Mouse (Mus musculus): ENCODE results near the gene Igfbp5. TPM values are rescaled to one million over a fixed set of nuclear protein-coding genes. Genes with fewer than 3 reads are reported as not detected.

Gene Igfbp5
- total RNA-seq (2023), result 9.3 TPM

GRCm38 (mm10) chr1:72874287-72875211, at the start of gene Igfbp5:
TSS of gene Igfbp5 (minus strand) at chr1:72874884.

GRCm38 (mm10) chr1:72823751-72824706, 50.7 kb downstream of the Igfbp5 start, which contains the start of gene Igfbp2:
TSS of gene Igfbp2 (plus strand) at chr1:72824503.

Other genes starting within 250 kb of the Igfbp5 start
- not detected for gene Ankar, start 174.3 kb downstream of the Igfbp5 start, total RNA-seq (2023)
- 3,321 TPM for gene Rpl37a, start 163.6 kb downstream of the Igfbp5 start, total RNA-seq (2023)
- not detected for gene Igfbp2, start 50.4 kb downstream of the Igfbp5 start, total RNA-seq (2023)
- gene Tnp1, start 141.0 kb upstream of the Igfbp5 start, total RNA-seq (2023), result not detected

Measured in CD4-positive naive resting alpha-beta T cell, adult 57 days (primary cell).